Mouse (Mus musculus): Measurements from ENCODE around the gene D630003M21Rik.
A peak's percentile ranks its signal among the peaks of the same experiment; 100 is the strongest.

Gene D630003M21Rik

GRCm38 (mm10) chr2:158236698-158237097 lies 7.7 kb upstream of the D630003M21Rik start:
- DNase-seq (ENCODE audit: low read depth, low spot score) = no peak

GRCm38 (mm10) chr2:158233106-158233505 lies 4.1 kb upstream of the D630003M21Rik start:
- DNase-seq (ENCODE audit: low read depth, low spot score) = no peak

GRCm38 (mm10) chr2:158232414-158232813 lies 3.4 kb upstream of the D630003M21Rik start:
- DNase-seq (ENCODE audit: low read depth, low spot score) = no peak

DNA sequence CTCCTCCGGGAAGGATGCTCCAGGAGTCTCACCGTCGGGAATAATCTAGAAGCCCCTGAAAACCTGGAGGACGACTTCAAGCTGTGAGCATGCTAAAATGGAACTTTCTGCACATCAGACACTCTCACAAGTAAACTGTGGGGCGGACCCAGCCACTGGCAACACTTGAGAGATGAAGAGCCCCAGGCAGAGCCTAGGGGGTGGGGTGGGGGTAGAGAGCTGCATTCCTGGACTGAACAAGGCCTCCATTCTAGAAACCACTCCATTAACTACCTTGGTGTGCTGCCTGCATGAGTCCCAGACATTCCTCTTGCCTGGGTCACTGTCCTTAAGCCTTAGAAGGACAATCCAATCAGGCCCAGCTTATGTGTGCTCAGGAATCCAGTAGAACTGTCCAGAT lies 2.0 kb upstream of the D630003M21Rik start:
- DNase-seq (ENCODE audit: low read depth, low spot score) = no peak

- DNase-seq (ENCODE audit: low read depth, low spot score) = no peak
Measured at GRCm38 (mm10) chr2:158230617-158231016, 1.6 kb upstream of the D630003M21Rik start.

DNA sequence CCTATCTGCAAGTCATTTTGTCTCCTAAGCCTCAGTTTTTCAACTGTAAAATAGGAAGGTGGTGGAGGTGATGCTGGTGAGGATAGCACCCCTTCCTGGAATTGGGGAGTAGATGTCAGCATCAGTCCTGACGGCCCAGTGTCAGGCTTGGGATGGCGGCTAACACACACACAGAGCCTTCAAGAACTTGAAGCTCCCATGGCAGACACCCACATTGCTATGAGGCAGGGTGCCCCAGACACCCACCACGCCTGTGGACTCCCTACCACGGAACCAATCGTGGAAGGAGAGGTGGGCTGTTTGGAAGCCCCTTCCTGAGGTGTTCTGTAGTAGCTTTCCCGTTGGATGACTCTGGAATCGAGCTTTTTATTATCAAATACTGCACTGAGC lies 476 bp upstream of the D630003M21Rik start:
- no peak for DNase-seq (ENCODE audit: low read depth, low spot score)

DNA sequence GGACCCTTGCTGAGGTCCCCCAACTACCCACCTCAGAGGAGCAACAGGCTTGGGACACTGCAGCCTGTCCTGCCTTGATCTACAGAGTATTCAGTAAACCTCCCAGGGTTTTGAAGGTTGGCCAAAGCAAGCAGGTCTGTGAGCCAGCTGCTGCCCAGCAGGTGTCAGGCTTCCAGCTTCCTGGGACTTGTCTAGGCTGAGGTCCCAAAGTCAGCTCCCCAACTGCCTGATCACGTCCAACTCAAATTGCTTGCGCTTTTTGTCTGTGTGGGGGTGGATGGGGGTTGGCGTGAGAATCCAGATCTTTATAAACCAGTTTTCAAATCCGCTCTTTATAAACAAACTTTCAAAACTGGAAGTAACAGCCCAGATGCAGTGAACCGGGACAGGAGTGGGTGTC lies 3.7 kb downstream of the D630003M21Rik start:
- DNase-seq (ENCODE audit: low read depth, low spot score) = peak; percentile 18

DNA sequence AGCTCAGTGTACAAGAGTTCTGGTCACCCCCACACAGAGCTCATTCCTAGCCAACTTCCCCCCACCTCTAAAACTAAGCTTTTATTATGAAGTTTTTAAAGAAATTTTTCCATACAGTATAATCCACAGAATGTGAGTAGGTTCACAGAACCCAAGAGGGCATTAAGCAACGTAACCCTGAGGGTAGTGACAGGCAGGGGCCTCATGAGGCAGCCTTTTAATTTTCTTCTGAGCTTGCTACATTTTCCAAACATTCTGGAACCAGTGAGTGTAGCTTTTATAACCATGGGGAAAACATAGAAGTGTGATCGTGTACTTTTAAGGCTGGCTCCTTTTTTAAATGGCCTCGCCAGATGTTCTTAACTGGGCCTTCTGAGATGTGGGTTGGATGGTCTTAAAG lies 5.5 kb downstream of the D630003M21Rik start:
- no peak for DNase-seq (ENCODE audit: low read depth, low spot score)

DNA sequence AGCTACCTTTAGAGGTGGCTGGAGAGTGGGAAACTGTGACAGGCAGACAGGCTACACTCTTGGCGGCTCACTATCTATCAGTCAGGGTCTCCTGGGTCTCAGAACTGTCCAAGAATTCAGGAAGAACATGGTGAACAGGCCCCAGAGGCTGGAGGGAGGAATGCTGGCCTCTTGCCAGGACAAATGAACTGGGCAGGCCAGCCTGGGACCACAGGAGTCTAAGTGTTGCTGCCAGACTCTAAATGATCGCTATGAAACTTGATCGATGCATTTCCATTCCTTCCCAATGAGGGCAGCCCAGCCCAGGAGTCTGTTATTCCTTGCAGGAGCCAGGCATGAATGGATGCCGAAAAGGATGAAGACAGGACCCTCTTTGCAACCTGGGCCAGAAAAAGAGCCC lies 6.4 kb downstream of the D630003M21Rik start:
- DNase-seq (ENCODE audit: low read depth, low spot score) = no peak

DNA sequence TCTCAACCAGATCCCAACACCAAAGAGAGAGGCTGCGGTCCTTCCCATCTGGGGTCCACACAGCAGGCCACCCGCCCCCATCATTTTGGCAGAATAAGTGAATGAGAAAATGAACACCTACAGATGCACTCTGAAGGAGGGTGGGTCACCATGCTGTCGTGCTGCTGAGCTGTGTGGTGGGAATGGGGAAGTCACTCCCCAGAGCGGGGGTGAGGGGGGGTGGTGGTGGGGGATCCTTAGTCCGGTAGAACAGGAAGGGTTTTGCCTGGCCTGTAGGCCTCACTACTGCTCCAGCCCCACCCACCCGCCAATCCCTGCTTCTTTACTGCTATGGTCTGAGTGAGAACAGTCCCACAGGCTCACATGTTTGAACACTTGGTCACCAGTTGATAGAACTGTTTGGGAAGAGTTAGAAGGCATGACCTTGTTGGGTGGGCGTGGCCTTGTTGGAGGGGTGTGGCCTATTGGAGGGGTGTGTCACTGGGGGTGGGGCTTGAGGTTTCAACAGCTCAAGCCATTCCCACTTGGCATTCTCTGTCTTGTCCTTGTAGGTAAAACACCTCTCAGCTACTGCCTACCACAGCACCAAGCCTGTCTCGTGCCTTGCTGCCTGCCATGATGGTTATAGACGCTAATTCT lies 7.5 kb downstream of the D630003M21Rik start:
- no peak for DNase-seq (ENCODE audit: low read depth, low spot score)

DNA sequence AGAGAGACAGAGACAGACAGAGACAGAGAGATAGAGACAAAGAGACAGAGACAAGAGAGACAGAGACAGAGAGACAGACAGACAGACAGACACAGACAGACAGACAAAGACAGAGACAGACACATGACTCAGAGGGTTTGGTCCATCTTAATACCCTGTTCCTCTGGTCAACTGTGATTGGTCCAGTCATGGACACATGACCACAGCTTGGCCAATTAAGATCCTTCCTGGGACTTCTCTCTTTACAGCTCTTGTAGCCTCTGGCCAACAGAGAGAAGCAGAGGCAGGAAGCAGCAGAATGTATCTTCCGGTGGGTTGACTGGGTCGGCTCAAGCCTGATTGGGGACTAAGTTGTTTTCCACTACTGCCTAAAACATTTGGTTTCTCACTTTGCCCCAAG lies 9.5 kb downstream of the D630003M21Rik start:
- no peak for DNase-seq (ENCODE audit: low read depth, low spot score)

DNA sequence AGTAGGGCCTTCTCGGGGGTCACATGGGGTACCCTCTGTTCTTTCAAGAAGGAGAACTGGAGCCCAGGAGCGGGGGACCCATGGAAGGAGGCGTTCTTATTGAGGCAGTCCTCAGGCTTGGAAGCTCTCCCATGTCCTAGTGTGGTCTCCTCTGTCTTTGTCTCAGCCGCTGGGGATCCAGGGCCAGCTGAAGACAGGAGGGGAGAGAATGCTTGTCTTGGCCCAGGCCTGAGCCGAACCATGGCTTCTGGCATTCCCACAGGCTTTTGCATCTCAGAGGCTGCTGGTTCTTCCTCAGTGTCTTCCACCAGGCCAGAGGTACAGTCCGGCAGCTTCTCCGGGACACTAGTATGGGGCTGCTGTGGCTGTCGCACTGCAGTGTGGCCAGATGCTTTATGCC lies 12.5 kb downstream of the D630003M21Rik start:
- DNase-seq (ENCODE audit: low read depth, low spot score) = no peak

DNA sequence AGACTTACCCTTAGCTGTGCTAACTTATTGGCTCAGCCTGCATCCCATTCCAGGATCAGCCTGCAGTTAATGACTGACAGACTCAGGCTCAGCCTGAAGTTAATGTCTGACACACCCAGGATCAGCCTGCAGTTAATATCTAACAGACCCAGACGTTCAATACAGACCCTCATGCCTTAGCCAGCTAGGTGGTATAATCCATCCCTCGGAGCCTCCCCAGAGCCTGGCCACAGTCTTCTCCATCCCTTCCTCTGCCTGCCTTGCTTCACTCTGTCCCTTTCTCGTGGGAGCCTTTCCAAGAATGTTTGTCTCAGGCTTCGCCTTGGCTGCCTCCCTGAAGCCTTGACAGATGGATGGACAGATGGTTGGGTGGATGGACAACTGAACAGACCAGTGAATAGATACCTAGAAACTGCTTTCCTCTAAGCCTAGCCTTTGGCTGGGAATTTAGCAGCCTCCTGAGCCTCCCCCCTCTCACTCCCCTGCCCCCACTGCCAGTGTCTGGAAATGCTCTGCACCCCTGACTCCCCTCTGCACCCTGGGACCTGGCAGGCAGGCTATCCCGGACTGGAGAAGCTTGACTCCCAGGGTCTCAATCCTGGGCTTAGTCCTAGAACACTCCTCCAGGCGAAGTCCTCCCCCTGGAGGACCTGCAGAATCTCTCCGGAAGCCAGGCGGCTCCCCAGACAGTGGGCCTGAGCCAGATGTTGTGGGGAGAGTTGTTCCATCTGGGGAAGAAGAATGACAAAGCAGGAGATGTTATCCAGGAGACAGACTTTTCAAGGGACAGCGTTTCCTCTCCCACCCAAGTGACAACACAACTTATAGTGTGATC lies 13.5 kb downstream of the D630003M21Rik start:
- no peak for DNase-seq (ENCODE audit: low read depth, low spot score)

DNA sequence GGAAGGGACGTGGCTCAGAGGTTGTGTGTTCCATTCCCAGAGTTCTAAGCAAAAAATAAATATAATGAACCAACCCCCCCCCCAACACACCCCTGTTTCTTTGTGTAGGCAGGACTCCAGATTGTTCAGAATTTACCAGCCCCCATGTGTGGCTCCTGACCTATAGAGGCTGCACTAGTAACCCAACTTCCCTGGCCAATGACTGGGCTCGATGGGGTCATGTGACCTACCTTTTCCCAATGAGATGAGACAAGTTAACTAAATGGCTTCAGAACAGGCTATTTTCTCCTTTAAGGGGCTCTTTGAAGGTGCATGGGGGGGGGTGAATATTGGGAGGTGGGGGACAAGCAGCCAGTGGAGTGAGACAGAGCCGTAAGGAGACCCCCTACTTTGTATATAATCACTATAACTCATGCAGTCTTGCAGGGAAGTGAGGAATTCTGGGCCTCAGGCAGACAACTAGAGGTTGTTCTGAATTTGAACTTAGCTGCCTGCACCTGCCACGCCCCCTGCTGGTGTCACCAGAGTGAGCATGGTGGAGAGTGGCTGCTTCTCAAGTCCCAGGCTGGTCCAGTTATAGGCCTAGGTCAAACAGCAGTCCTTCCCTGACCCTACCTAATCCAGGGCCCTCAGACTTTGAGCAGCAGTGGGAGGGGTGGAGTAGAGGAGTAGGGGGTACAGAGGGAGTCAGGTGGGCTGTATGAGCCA lies 17.1 kb downstream of the D630003M21Rik start:
- DNase-seq (ENCODE audit: low read depth, low spot score) = peak; percentile 31

DNA sequence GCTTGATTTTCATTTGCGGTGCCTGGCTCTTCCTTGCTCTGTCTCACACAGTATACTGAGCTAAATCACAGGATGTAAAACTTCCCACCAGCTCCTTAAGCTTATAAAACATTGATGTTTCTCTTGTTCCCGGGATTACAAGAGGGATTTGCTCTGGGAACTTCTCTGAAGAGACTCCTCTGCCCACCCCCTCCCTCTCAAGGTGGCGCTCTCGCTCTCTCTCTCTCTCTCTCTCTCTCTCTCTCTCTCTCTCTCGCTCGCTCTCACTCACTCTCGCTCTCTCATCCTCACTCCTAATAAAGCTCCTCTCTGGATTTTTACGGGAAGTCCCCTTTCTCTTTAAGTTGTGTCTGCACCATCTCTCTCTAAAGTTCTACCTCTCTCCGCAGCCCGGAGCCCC lies 18.1 kb downstream of the D630003M21Rik start:
- DNase-seq (ENCODE audit: low read depth, low spot score) = no peak

DNA sequence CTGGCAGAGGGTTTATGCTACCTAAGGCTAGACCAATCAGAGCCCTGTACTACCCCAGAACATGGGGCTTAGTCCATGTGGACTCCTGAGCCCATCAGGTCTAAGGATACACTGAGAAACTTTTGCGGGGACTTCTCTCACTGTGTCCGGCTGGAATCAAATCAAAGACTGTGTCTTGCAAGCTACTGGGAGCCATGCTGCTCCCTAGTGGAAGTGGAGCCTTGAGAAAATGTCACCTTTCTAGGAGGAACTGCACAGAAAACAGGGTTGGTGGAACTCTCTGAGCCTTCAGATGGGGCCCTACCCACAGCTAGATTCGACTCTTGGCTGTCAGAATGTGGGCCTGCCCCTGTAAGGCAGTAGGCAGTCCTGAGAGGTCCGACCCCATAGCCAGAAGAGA lies 18.5 kb downstream of the D630003M21Rik start:
- DNase-seq (ENCODE audit: low read depth, low spot score) = no peak

GRCm38 (mm10) chr2:158209776-158210175 lies 19.2 kb downstream of the D630003M21Rik start:
- no peak for DNase-seq (ENCODE audit: low read depth, low spot score)

GRCm38 (mm10) chr2:158207848-158208247 lies 21.2 kb downstream of the D630003M21Rik start:
- DNase-seq (ENCODE audit: low read depth, low spot score) = peak; percentile 82

GRCm38 (mm10) chr2:158204114-158204513 lies 24.9 kb downstream of the D630003M21Rik start:
- DNase-seq (ENCODE audit: low read depth, low spot score) = peak; percentile 89

DNA sequence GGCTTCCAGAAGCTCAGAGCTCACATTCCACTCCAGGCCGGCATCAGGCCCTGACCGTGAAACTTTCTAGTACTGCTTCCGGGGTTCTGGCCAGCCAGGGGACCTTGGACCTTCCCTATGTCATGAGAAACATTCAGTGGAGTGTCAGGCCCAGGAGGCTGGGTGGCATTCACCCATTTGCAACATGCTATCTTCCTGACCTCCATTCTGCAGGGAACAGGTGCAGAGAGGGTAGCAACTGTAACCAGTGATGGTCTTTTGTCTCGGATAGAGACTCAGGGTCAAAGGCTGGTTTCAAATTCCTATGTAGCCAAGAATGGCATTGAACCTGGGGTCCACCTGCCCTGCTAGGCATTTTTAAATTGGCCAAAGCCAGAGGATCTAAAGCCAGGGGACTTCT lies 25.3 kb downstream of the D630003M21Rik start:
- DNase-seq (ENCODE audit: low read depth, low spot score) = no peak

GRCm38 (mm10) chr2:158199281-158199680 lies 29.7 kb downstream of the D630003M21Rik start:
- DNase-seq (ENCODE audit: low read depth, low spot score) = no peak

- no peak for DNase-seq (ENCODE audit: low read depth, low spot score)
Measured at GRCm38 (mm10) chr2:158198861-158199260, 30.2 kb downstream of the D630003M21Rik start.

- no peak for DNase-seq (ENCODE audit: low read depth, low spot score)
Measured at GRCm38 (mm10) chr2:158197971-158198370, 31.1 kb downstream of the D630003M21Rik start.
